Mouse (Mus musculus) brown adipose tissue, adult 24 weeks (tissue): Measurements from ENCODE around the gene Hes3. TPM values are rescaled to one million over a fixed set of nuclear protein-coding genes. Genes with fewer than 3 reads are reported as not detected.

Source experiments
- H3K27ac ChIP-seq: fragments of 200-500 bp; replicated peaks from 2 replicates; pipeline ENCODE4 v1.5.1; 2012; ENCODE audit warnings: low read depth, mild to moderate bottlenecking, low read length
- H3K4me1 ChIP-seq: fragments of 200-500 bp; 2 replicates; pipeline ENCODE4 v1.6.1; 2012; ENCODE audit warnings: low read length, mixed read lengths; ENCODE audit not compliant: control insufficient read depth, insufficient read depth, insufficient read length
- H3K4me3 ChIP-seq: fragments of 200-500 bp; 2 replicates; pipeline ENCODE4 v1.5.1; 2012; ENCODE audit warnings: low read depth, mild to moderate bottlenecking, low read length, moderate library complexity; ENCODE audit not compliant: insufficient read depth
- polyA plus RNA-seq: library from polyadenylated mRNA; stranded (reverse); fragments of >200 nt; gene quantifications from 2 replicates; pipeline ENCODE4 v1.2.4, GENCODE M21; 2012; ENCODE audit not compliant: missing spikeins, insufficient read depth, insufficient read length

The Hes3 gene
- polyA plus RNA-seq = not detected in 2 replicates

DNA sequence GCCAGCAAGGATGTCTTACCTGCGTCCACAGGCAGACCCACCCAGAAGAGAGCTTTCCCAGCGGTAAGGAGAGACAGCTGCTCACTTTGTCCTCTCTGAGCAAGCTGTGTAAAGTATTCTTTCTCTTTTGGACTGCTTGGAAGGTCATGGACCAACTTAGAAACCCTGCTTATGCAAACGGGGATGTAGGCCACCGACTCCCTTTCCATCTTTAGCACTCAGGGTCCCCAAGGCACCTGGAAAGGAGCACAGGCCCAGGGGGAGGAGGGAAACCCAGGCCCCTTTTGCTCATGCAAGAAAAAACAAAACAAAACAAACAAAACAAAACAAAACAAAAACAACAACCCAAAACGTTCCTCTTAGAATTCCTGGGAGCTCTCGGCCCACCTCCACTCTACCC is at the start of gene Hes3:
Gene Hes3, minus strand, starts transcription at position 101 of the 400 bp plus-strand sequence.
- peaks cover 2% of the 10 kb centered on the region; the same call in 1 of the 2 replicates for H3K4me1 ChIP-seq
- H3K27ac ChIP-seq = no peak within 1 kb of the TSS
- no peak within 1 kb of the TSS for H3K4me3 ChIP-seq

DNA sequence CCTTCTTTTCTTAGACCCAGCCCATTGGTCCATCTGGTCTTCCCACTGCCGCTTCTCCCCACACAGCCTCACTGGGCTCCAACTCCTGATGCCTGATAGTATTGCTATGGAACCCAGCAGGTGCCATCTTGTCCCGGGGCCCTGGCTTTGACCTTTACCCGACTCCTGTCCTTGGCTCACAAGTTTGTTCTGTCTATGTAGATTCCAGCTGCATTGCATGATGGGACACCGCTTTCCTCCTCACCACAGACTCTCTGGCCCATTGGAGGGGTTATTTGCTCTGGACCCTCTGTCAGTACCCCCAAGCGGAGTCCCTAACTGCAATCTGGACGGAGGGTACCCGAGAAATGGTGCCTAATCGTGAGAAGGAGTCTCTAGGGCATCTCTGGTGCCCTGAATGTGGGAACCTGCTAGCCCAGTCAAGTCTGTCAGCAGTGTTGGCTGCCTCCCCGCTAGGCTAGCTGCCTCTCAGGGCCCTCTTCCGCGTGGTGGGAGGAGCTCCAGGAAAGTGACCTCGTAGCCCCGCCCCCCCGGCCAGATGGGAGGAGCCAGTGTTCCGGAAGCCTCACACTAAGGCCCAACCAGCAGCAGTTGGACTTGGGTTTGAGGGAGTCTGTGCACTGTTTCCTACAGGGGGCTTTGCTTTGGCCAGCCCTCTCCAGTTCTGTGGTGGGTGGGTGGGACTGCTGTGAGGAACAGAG is 49.3 kb upstream of the Hes3 start:
- Histone ChIP-seq H3K4me1 (no peaks in the 10 kb centered on the region), H3K4me3 (no peak overlapping the region), H3K27ac (no peak overlapping the region)

DNA sequence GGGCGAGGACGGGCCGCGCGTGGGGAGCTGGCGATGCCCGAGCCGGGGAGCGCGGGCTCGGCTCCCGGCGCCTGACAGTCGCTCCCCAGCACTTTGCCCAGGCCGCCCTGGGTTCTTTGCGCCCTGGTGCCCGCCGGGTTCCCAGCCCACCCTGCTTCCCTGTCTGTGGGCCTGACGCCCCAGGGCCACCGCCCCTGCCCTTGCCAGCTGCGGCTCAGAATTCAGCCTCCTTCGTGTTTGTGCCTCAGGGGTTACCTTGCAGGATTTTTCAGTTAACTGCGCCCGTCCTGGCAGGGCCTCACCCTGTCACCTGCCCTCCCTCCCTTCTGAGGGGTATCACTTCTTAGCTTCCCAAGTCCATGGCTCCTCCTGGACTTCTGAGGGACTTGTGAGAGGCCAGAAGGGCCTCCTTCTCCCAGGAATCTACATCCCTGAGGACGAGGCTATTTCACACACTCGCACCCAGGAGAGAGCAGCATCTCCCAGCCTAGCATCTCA is 47.9 kb upstream of the Hes3 start:
- Histone ChIP-seq H3K27ac (no peak overlapping the region), H3K4me1 (no peaks in the 10 kb centered on the region), H3K4me3 (no peak overlapping the region)

DNA sequence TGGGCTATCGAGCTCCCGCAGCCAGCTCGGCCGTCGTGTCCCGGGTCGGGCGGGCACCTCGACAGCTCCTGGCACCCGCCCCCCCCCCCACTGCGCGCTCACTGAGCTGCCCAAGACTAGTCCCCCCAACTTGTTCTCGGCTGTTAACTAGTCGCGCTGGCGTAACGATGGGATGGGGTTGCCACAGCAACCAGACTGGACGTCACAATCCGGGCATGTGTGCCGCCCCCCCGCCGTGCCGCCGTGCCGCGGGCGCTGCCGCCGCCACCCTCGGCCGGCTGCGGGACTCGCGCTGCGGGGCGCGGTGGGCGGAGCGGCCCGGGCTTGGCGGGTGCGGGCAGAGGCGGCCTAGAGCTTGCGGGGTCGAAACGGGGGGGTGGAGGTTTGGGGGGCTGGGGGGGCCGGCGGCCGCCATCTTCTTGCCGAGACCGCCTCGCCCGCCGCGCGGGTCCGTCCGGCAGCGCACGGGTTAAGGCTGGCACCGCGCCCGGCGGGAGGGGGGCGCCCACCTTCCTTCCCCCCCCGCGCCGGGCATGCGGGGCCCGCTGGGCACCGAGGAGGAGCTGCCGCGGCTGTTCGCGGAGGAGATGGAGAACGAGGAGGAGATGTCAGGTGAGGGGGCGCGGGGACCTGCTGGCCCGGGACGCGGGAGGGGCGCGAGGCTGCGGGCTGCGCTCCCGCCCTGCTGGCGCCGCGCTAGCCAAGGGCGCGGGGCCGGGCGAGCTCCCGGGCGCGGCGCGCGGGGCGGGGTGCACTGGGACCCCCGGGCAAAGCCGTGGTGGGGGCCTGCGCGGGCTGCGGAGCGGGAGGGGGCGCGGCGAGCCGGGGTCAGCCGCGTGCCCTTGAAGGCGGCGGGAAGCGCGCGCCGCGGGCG is 47.2 kb upstream of the Hes3 start, which contains the start of gene Chd5:
Gene Chd5, plus strand, starts transcription at position 233 of the 874 bp plus-strand sequence.
- H3K4me3 ChIP-seq = no peak within 1 kb of the TSS
- no peak within 1 kb of the TSS for H3K27ac ChIP-seq
- H3K4me1 ChIP-seq = no peaks in the 10 kb centered on the region

DNA sequence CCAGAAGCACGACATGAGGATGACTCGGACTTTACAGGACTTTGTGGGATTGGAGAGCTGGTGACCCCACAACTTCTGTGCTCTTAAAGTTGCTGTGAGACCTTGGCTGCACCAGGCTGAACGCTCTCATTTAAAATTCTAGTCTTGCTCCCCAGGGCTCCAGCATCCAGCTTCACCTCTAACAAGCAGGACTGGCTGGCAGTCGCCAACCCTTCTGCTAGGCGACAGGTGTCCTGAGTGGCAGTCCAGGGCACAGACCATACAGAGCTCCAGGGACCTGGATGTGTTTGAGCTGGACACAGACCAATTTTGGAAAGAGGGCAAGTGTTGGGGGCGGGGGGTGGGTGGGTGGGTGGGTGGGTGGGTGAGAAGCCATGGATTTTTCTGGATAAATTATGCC is 46.3 kb upstream of the Hes3 start:
- H3K4me3 ChIP-seq = no peak overlapping the region
- H3K4me1 ChIP-seq = no peaks in the 10 kb centered on the region

DNA sequence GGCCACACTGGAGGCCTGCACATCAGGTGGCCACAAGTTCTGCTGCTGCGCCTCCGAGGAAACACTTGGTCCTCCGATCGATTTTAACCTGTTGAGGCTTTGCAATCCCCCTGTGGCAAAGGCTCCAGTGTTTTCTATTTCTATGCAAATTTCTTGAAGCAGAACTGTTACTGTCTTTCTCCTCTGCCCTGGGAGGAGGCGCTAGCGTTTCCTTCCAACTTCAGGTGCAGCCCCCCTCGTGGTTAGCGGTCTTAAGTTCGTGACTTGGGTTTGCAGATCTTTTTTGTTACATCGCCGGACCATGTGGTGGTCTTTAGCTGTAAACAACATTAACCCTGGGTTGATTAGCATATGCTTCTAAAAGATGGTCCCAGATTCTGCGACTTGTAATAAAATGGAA is 42.1 kb upstream of the Hes3 start:
- H3K27ac ChIP-seq = no peak overlapping the region
- no peak overlapping the region for H3K4me3 ChIP-seq
- no peaks in the 10 kb centered on the region for H3K4me1 ChIP-seq

More for the DNA sequence above, 46.3 kb upstream of the Hes3 start:
- H3K27ac ChIP-seq = no peak overlapping the region

DNA sequence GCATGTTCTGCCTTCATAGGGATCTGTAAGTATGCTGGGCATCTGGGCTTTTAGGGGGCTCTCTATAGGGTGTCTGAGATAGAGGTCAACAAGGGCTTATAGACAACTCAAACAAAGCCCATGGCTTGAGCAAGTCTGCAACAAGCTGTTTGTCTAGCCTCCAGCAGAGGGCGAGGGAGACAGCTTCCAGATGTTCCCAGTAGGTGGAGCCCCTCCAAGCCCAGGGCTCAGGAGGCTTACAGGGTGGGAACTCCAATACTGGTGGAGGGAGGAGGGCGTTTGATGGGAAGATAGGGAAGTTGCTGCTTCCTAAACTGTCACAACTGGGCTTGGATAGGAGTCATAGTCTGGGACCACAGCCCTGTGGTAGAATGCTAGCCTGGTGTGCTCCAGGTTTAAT is 41.5 kb upstream of the Hes3 start:
- H3K4me1 ChIP-seq = no peaks in the 10 kb centered on the region
- no peak overlapping the region for H3K4me3 ChIP-seq
- no peak overlapping the region for H3K27ac ChIP-seq

GRCm38 (mm10) chr4:152328691-152329090 is 37.2 kb upstream of the Hes3 start:
- H3K4me3 ChIP-seq = no peak overlapping the region
- peaks cover 9% of the 10 kb centered on the region; the same call in 1 of the 2 replicates for H3K4me1 ChIP-seq
- H3K27ac ChIP-seq = no peak overlapping the region

DNA sequence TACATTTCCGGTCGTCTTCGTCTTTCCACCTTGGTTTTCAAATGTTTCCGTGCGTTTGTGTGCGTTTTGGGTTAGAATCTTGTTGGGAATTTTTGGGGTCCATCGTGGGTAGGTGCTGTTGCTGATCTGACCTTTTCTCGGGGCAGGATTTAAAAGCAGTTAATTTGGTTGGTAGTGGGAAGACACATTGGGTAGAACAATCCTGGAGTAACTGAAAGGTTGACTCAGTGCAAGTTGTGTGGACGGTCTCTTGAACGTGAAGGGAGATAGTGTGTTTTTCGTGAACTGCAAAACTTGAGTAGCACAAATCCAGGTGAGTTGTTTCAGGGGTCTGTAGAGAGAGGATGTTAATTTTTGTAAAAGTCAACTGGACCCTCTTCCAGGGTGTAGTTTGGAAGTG is 35.1 kb upstream of the Hes3 start:
- H3K4me3 ChIP-seq = peak overlapping the region; percentile 87
- peaks cover 9% of the 10 kb centered on the region; the same call in 1 of the 2 replicates for H3K4me1 ChIP-seq
- H3K27ac ChIP-seq = no peak overlapping the region

DNA sequence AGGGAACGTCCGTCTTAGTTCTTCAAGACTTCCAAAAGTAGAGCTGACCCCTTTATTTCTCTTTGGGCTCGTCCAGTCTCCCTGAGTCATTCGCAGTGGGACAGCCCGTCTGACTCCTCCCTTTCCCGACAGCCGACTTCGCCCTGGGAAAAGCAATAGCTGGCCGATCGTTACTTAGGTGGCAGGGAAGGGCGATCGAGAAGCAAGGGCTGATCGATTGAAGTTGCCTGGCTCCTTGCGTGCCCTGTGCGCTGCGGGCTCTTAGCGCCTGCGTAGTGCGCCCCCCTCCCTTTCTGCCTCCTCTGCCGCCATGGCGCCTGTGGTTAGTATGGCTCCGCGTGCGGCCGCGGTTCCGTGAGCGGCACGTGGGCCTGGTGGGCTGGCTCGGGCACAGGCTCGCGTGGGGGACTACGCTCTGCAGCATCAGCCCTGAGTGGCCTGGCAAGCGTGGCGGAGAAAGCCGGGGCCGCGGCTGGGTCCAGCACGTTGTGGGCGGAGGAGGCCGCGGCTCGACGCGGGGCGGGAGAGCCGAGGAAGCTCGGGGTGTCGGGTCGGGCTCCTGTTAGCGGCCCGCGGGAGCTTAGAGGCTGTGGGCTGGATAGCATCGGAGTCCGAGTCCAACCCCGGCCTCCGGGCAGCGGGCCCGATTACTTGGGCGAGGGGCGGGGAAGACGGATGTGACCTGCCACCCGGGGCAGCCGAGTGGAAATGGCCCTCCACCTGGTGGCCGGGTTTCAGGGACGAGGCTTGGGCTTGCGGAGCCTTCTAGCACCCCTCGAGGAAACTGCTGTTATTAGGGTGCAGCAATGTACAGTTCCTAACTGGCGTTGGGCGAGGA is 34.3 kb upstream of the Hes3 start, which contains the start of gene Rpl22:
Gene Rpl22, plus strand, starts transcription at position 169 of the 838 bp plus-strand sequence.
- peak within 1 kb of the TSS; percentile 85 for H3K27ac ChIP-seq

GRCm38 (mm10) chr4:152324641-152325562 is 33.4 kb upstream of the Hes3 start:
- H3K4me3 ChIP-seq = peak overlapping the region; percentile 66
- peaks cover 9% of the 10 kb centered on the region; the same call in 1 of the 2 replicates for H3K4me1 ChIP-seq
- H3K27ac ChIP-seq = peak overlapping the region; percentile 85

More for the DNA sequence above, 34.3 kb upstream of the Hes3 start, which contains the start of gene Rpl22:
- Histone ChIP-seq H3K4me3 (peak within 1 kb of the TSS; percentile 87), H3K4me1 (peaks cover 9% of the 10 kb centered on the region; the same call in 1 of the 2 replicates)

GRCm38 (mm10) chr4:152321464-152321863 is 30.0 kb upstream of the Hes3 start:
- H3K4me3 ChIP-seq = no peak overlapping the region
- no peak overlapping the region for H3K27ac ChIP-seq
- peaks cover under 1% of the 10 kb centered on the region; the same call in 1 of the 2 replicates for H3K4me1 ChIP-seq

GRCm38 (mm10) chr4:152318517-152319234 is 27.2 kb upstream of the Hes3 start, which contains the start of gene Rnf207:
Rnf207 (minus strand) TSS chr4:152318993.
- peak within 1 kb of the TSS; percentile 52 for H3K4me3 ChIP-seq
- no peak within 1 kb of the TSS for H3K27ac ChIP-seq
- H3K4me1 ChIP-seq = no peaks in the 10 kb centered on the region
